Mouse (Mus musculus): ENCODE results near the gene Olfr525.

GRCm38 (mm10) chr7:140361571-140361970 lies 40.9 kb downstream of the Olfr525 start, which contains the start of gene Olfr60:
- no peak for TF ChIP-seq POLR2A (IDR thresholded peaks at IDR 0.05; ENCODE audit: extremely low read depth, insufficient read depth, low read length)
- no peak for TF ChIP-seq CTCF (IDR thresholded peaks at IDR 0.05; ENCODE audit: low read depth, low read length)
